Mouse (Mus musculus) erythroblast, embryonic 14.5 days (primary cell): ENCODE results near the gene Sap30.

ENCODE experiments used
- GATA1 ChIP-seq: IDR thresholded peaks from 2 replicates; pipeline ENCODE4 v1.6.1; 2012; ENCODE audit warnings: low read length, inconsistent platforms, mixed read lengths
- TAL1 ChIP-seq: IDR thresholded peaks from 3 replicates; pipeline ENCODE4 v1.6.1; 2012; ENCODE audit warnings: low read length, inconsistent platforms, mixed read lengths

GRCm38 (mm10) chr8:57511316-57512118, 23.9 kb upstream of the Sap30 start, which contains the start of gene Hmgb2:
- TF ChIP-seq GATA1 (no peak), TAL1 (no peak)
